Mouse (Mus musculus) small intestine, adult 2 months (tissue): ENCODE data around the gene Dclk1.

ENCODE experiments used
- CTCF ChIP-seq: fragments of 200-500 bp; IDR thresholded peaks from 2 replicates; pipeline ENCODE4 v1.5.1; 2012; ENCODE audit warnings: low read depth, mild to moderate bottlenecking, control low read depth, inconsistent platforms, low read length, moderate library complexity, mixed read lengths; ENCODE audit not compliant: insufficient replicate concordance, insufficient read length; ENCODE audit errors: extremely low read depth
- POLR2A ChIP-seq: fragments of 200-500 bp; IDR thresholded peaks from 2 replicates; pipeline ENCODE4 v1.6.1; 2012; ENCODE audit warnings: low read depth, mild to moderate bottlenecking, control low read depth, inconsistent platforms, low read length, moderate library complexity

DNA sequence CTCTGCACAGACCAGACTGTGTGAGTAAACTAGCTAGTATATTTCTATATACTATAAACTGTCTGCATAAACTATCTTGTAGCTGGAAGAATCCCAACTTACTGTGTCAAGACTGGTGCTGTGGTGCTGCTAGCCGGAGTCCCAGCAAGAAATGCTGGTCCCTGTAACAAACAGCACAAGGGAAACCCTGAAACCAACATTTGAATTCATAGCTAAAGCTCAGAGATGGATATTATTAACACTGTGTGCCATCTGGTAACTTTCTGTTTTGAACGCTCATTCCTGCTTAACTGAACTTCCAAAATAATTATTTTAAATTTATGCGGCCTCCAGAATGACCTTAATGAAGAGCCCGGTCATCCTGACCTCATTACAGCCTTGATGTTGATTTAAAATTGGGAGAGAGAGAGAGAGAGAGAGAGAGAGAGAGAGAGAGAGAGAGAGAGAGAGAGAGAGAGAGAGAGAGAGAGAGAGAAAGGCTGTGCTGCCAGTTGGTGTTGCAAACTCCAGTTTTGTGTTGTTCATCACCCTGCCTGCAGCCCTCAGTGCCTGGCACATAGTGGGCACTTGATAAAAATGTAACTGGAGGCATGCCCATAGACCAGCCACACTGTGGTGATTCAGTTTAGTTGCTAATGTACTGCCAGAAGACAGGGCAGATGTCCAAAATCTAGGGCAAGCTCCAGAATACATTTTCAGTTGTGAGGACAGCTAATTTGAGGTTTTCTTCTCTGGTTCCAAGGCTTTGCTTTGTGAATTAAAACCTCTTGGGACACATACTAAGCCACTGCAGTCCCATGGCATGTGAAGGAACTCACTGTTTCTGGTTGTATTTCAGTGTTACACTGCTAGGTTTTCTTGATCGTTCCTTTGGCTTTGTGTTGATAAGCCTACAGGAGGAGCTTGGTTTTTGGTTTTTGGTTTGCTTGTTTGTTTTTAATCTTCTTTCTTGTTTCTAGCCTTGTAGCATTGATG, 205.6 kb downstream of the Dclk1 start:
- TF ChIP-seq CTCF (no peak), POLR2A (no peak)
